Mouse (Mus musculus) spleen, postnatal 36 days (tissue): ENCODE measurements around the gene BC067074.
"Not testable (repeated sequence)": the region's sequence is repeated elsewhere in the genome, so short reads cannot be mapped to it uniquely, and the experiment has no call there.

Experiments
- DNase-seq, 2 experiments: peaks; one replicate each; pipeline ENCODE4 v3.0.0; 2022; ENCODE audit warnings: low spot score in 2 of 2, mixed read lengths in 1 of 2

Gene BC067074

DNA sequence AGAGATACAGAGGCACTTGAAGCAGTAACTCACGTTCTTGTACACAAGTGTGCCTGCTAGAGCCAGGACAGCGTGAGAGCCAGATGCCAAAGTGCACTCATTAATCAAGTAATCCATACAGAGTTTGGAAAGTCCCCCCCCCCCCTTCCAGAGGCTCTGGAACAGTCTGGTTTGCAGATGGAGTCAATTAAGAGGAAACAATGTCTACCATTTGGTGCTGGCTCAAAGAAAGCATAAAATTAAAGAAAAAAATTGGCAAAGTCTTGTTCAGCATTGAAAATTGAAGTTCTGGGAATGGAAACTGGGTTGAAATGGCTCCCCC, 81.1 kb downstream of the BC067074 start:
- DNase-seq, result no peak

GRCm38 (mm10) chr13:113377631-113378030, 84.7 kb downstream of the BC067074 start:
- DNase-seq, result no peak

DNA sequence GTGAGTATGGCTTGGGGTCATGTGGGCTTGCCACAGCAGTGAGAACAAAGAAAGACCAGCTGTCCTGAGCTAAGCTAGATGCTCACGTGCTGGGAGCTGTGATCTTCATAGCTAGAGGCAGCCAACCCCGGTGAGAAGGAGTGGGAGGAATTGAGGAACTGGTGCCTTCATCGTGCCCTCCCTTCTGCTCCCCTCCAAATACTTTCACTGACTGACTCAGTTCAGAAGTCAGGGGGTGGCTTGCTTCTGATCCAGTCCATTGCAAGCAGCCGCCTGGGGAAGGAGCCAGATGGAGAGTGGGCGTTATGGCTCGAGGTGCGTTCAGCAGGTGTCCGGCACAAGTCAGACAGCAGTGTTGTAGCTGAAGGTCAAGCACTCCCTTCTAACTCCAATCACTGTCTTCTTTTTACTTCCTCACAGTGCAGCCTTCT, 86.0 kb downstream of the BC067074 start:
- peak; percentile 50 to 54 for DNase-seq

GRCm38 (mm10) chr13:113379766-113380309, 86.9 kb downstream of the BC067074 start:
- no peak for DNase-seq

DNA sequence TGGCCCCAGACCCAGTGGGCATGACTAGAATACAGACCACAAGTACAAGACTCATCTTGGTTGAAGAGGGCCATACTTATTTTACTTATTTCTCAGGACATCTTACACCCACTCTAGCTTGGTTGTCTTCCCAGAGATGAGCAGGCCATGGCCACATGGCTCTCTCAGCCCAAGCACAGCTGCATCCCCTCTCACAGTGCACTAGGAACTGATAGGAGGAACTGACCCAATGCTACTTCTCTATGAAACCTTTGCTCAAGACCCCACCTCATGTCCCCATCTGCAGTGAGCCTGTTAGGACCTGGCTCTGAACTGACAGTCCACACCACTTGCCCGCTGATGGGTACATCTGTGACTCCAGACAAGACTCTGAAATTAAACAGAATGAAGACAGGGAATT, 88.8 kb downstream of the BC067074 start:
- DNase-seq, result peak; percentile 48 to 51

GRCm38 (mm10) chr13:113382201-113382600, 89.2 kb downstream of the BC067074 start:
- no peak for DNase-seq

- DNase-seq, result not testable (repeated sequence)
Observed at GRCm38 (mm10) chr13:113382770-113383169, 89.8 kb downstream of the BC067074 start.

DNA sequence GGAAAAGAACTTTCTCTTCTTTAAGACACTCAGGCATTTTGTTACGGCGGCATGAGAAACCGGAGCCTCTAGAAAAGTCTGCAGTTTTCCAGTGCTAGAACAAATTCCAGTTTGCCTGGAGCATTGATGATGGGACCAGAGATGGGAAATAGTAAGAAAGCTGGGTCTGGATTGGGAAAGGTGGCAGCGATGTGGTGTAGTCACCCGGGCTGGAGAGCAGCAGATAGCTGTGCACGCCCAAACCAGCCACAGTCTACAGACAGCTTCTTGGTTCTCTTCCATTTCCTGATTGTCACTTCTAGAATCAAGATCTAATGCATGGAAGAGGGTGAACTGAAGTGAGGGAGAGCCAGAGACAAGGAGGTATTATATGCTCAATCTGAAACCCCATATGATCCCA, 100.4 kb downstream of the BC067074 start:
- DNase-seq, result no peak

- no peak for DNase-seq
Observed at GRCm38 (mm10) chr13:113394591-113394990, 101.6 kb downstream of the BC067074 start.

- no peak for DNase-seq
Observed at GRCm38 (mm10) chr13:113397006-113397520, 104.1 kb downstream of the BC067074 start.

DNA sequence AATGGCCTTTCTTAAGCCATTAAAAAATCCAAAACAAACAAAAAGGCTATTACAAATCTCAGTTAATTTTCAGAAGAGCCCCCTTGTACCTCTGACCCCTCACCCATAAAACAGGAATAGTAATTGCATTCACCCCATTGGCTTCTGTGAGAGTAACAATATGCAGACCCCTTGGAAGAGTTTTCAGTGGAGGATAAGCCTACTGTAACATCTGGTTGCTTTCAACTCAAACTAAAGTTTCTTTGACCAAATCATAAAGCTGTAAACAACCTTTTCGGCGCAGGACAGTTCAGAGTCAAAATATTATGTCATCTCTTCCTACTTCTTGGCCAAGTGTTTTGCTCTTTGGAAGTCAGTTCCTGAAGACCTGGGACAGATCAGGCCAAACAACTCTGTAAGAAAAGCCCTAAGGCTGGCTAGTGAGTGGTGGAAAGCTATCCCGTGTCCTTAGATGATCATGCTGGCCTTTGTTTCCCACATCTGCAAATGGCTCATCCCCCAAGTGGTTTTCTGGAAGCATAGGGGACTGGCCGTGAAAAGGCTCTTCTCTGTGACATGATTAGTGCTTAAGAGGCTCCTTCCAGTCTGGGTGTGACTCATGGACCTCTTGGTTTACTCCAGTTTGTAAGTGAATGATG, 108.5 kb downstream of the BC067074 start:
- no peak for DNase-seq

- no peak for DNase-seq
Observed at GRCm38 (mm10) chr13:113403706-113404105, 110.7 kb downstream of the BC067074 start.

GRCm38 (mm10) chr13:113404172-113404571, 111.2 kb downstream of the BC067074 start:
- DNase-seq, result no peak

DNA sequence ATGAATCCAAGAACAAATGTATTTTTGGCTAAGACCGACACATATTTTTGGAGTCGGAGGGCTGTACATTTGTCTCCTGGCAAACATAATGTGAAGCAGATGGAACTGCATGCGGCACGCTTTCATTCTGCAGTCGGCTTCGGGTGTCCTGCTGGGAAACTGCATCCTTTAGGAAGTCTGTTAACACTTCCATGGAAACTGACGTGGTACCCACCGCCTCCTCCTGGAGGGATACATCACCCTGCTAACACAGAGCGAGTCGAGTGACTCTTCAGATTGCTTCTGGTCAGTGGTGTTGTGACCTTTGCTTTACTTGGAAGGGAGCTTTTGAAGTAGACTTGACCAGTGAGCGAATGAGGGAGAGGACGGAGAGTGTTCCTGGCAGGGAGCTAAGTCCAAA, 117.0 kb downstream of the BC067074 start:
- no peak for DNase-seq

GRCm38 (mm10) chr13:113415527-113415926, 122.6 kb downstream of the BC067074 start:
- DNase-seq, result no peak

- no peak for DNase-seq
Observed at GRCm38 (mm10) chr13:113416986-113417385, 124.0 kb downstream of the BC067074 start.

GRCm38 (mm10) chr13:113417757-113418483, 125.0 kb downstream of the BC067074 start:
- peak; percentile 23 to 39 for DNase-seq

GRCm38 (mm10) chr13:113418632-113419031, 125.7 kb downstream of the BC067074 start:
- DNase-seq, result no peak

- DNase-seq, result no peak
Observed at GRCm38 (mm10) chr13:113421472-113421871, 128.5 kb downstream of the BC067074 start.

GRCm38 (mm10) chr13:113423825-113424224, 130.9 kb downstream of the BC067074 start:
- no peak for DNase-seq

DNA sequence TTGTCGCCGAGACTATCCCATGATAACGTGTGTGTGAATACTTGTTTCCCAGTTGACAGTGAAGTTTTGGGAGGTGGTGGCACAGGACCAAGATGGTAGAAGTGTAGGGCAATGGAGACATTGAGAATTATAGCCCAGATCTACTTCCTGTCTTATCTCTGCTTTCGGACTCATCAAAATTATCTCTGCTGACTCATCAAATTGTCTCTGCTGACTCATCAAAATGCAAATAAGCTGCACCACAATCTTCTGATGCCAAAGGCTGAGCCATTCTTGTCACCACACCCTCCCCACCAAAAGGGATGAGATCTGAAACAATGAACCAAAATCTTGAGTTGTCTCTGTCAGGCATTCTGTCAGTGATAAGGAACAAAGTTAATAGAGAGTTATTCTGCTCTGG, 132.9 kb downstream of the BC067074 start:
- no peak for DNase-seq
